Mouse (Mus musculus): ENCODE data around the gene Tex14. TPM values are rescaled to one million over a fixed set of nuclear protein-coding genes. Genes with fewer than 3 reads are reported as not detected.
"Not testable (repeated sequence)": the region's sequence is repeated elsewhere in the genome, so short reads cannot be mapped to it uniquely, and the experiment has no call there.

Gene Tex14
- total and polyA plus RNA-seq, 2 experiments from 2014 or later, result 0.23 to 0.81 TPM

DNA sequence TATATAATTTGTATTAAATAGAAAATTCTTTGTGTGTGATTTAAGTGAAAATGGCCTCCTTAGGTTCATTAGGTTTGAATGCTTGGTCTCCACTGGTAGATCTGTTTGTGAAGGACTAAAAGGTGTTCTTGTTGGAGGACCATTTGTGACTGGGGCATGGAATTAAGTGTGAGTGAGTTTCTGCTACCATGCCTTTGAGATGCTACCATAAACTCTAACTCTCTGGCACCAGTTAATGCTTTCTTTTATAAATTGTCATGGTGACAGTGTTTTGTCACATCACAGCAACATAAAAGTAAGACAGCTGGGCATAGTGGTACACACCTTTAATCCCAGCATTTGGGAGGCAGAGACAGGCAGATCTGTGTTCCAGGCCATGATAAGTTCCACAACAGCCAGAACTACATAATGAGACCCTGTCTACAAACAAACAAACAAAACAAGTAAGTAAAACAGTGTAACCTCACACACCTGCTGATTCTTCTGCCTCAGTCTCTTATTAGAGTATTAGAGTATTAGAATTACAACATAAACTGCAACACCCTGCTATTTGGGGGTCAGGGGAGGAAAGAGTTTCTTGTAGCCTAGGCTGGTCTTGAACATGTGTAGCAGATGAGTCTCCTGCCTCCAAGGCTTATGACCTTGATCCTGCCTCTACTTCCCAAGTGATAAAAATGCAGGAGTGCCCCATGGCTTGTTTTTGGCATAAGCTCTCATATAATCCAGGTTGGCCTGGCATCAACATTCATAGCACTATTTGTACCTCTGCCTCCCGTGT is 22.6 kb downstream of the Tex14 start:
- H3K27me3 ChIP-seq (ENCODE audit: insufficient read depth, low read length), result no peaks in the 10 kb centered on the region
- no peak for ATAC-seq

DNA sequence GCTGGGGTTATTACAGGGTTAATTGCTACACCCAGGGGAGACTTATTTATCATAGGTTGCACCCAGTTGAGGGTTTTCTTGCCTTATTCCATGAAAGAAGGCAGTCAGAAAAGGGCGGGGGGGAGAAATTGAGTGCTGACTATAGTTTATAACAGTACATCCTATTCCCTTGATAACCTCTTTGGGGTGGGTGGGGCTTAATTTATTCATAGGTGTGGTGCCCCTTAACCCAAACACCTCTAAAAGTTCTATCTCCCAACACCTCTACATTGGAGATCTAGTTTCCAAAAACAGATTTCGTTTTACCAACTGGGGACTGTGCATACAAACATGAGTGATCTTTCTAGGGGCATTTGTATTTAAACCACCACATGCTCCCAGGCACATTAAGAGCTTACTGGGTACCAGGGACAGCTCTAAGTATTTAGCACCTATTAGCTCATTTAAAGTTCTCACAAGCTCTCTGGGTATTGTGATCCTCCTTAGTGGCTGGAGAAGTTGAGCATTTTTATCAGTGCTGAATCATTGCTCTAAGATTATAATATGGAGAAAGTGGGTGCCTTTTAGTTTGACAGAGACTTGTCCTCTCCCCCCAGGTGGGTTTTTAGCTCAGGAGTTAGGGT is 23.3 kb downstream of the Tex14 start:
- 72% methylated on average over 2 of the region's 2 CpGs for WGBS
- no peaks in the 10 kb centered on the region for H3K27me3 ChIP-seq (ENCODE audit: insufficient read depth, low read length)
- no peaks in the 10 kb centered on the region for H3K36me3 ChIP-seq (ENCODE audit: insufficient read depth)
- no peak for TF ChIP-seq CTCF (IDR thresholded peaks at IDR 0.05; ENCODE audit: low read depth)
- H3K4me3 ChIP-seq (ENCODE audit: low read depth, low read length), result no peak overlapping the region
- H3K4me2 ChIP-seq (ENCODE audit: low read depth), result no peak overlapping the region
- no peaks in the 10 kb centered on the region for H3K4me1 ChIP-seq (ENCODE audit: insufficient read depth)
- no peak for ATAC-seq
- no peak for DNase-seq
- no peak overlapping the region for H3K9ac ChIP-seq
- no peak overlapping the region for H3K27ac ChIP-seq (ENCODE audit: low read depth, low read length)
- no peaks in the 10 kb centered on the region for H3K9me3 ChIP-seq (ENCODE audit: low read length)

More for the DNA sequence above, 22.6 kb downstream of the Tex14 start:
- DNase-seq, result no peak
- no peak overlapping the region for H3K4me2 ChIP-seq (ENCODE audit: low read depth)
- H3K9ac ChIP-seq, result no peak overlapping the region
- no peak overlapping the region for H3K4me3 ChIP-seq (ENCODE audit: low read depth, low read length)
- H3K9me3 ChIP-seq (ENCODE audit: low read length), result no peaks in the 10 kb centered on the region
- no peaks in the 10 kb centered on the region for H3K36me3 ChIP-seq (ENCODE audit: insufficient read depth)
- H3K27ac ChIP-seq (ENCODE audit: low read depth, low read length), result peak overlapping the region; percentile 30; the same call in 1 of the 2 replicates
- H3K4me1 ChIP-seq (ENCODE audit: insufficient read depth), result no peaks in the 10 kb centered on the region
- 37% methylated on average over 1 of the region's 1 CpGs for WGBS
- no peak for TF ChIP-seq CTCF (IDR thresholded peaks at IDR 0.05; ENCODE audit: low read depth)

DNA sequence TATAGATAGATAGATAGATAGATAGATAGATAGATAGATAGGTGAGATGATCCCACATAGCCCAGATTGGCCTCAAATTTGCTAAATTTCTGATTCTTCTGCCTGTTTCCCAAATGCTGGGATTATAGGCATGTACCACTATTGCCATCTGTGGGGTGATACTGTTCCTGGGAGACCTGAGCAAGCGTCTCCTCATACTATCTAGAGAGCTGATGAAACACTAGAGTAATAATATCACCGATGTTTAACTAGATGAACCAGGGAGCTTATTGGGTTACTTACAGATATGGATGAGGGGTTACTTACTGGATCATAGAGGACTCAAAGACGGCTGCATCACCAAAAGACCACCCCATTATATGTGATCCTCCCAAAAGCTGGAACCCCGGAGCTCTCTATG is 24.5 kb downstream of the Tex14 start:
- Histone ChIP-seq H3K9me3 (ENCODE audit: low read length) (no peaks in the 10 kb centered on the region), H3K9ac (no peak overlapping the region), H3K4me2 (ENCODE audit: low read depth) (no peak overlapping the region), H3K27me3 (ENCODE audit: insufficient read depth, low read length) (no peaks in the 10 kb centered on the region), H3K36me3 (ENCODE audit: insufficient read depth) (no peaks in the 10 kb centered on the region), H3K4me3 (ENCODE audit: low read depth, low read length) (no peak overlapping the region), H3K27ac (ENCODE audit: low read depth, low read length) (no peak overlapping the region), H3K4me1 (ENCODE audit: insufficient read depth) (no peaks in the 10 kb centered on the region)
- ATAC-seq, result no peak
- 80% methylated on average over 4 of the region's 4 CpGs for WGBS
- TF ChIP-seq CTCF (IDR thresholded peaks at IDR 0.05; ENCODE audit: low read depth), result no peak
- DNase-seq, result no peak

DNA sequence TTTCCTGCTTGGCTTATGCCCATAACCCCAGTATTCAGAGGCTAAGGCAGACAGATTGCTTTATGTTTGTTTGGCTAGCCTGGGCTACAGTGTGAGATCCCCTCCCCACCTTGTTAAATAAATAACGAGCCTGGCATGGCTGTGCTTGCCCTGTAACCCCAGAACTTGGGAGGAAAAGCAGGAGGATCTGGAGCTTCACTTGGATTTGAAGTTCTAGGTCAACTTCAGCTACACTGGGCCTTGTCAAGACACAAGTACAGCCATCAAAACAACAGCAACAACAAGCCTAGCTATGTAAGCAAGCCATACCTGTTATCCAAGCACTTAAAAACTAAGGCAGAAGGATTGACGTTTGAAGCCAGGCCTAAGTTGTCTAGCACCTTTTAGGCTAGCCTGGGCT is 25.5 kb downstream of the Tex14 start:
- ATAC-seq (no peak), DNase-seq (no peak)
- Histone ChIP-seq H3K36me3 (ENCODE audit: insufficient read depth) (no peaks in the 10 kb centered on the region), H3K4me2 (ENCODE audit: low read depth) (no peak overlapping the region), H3K27ac (ENCODE audit: low read depth, low read length) (no peak overlapping the region), H3K9ac (no peak overlapping the region), H3K4me1 (ENCODE audit: insufficient read depth) (no peaks in the 10 kb centered on the region), H3K27me3 (ENCODE audit: insufficient read depth, low read length) (no peaks in the 10 kb centered on the region), H3K9me3 (ENCODE audit: low read length) (no peaks in the 10 kb centered on the region), H3K4me3 (ENCODE audit: low read depth, low read length) (no peak overlapping the region)
- TF ChIP-seq CTCF (IDR thresholded peaks at IDR 0.05; ENCODE audit: low read depth), result no peak
- WGBS, result 81% methylated on average over 2 of the region's 2 CpGs

DNA sequence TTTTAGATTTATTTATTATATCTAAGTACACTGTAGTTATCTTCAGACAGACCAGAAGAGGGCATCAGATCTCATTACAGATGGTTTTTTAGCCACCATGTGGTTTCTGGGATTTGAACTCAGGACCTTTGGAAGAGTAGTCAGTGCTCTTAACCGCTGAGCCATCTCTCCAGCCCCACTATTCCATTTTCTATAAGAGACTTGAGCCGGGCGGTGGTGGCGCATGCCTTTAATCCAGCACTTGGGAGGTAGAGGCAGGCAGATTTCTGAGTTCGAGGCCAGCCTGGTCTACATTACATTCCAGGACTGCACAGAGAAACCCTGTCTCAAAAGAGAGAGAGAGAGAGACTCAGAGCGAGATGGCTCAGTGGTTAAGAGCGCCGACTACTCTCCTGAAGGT is 26.9 kb downstream of the Tex14 start:
- H3K9me3 ChIP-seq (ENCODE audit: low read length); H3K4me3 ChIP-seq (ENCODE audit: low read depth, low read length); H3K36me3 ChIP-seq (ENCODE audit: insufficient read depth); H3K4me2 ChIP-seq (ENCODE audit: low read depth); H3K4me1 ChIP-seq (ENCODE audit: insufficient read depth); H3K9ac ChIP-seq; DNase-seq; H3K27me3 ChIP-seq (ENCODE audit: insufficient read depth, low read length); ATAC-seq; H3K27ac ChIP-seq (ENCODE audit: low read depth, low read length): not testable (repeated sequence)
- 91% methylated on average over 8 of the region's 8 CpGs for WGBS

DNA sequence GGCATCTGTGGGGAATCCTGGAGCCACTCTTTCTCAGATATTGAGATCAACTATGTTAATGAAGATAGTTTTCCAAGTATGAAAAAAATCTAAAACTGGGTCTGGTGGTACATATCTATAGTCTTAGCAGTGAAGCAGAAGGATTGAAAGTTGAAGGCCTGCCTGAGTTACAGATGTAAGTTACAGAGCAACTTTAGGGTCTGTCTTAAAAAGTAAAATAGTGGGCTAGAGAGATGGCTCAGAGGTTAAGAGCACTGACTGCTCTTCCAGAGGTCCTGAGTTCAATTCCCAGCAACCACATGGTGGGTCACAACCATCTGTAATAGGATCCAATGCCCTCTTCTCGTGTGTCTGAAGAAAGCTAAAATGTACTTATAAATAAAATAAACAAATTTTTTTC is 27.6 kb downstream of the Tex14 start:
- Histone ChIP-seq H3K4me2 (ENCODE audit: low read depth) (no peak overlapping the region), H3K4me3 (ENCODE audit: low read depth, low read length) (no peak overlapping the region), H3K9ac (no peak overlapping the region), H3K9me3 (ENCODE audit: low read length) (no peaks in the 10 kb centered on the region), H3K36me3 (ENCODE audit: insufficient read depth) (no peaks in the 10 kb centered on the region), H3K4me1 (ENCODE audit: insufficient read depth) (no peaks in the 10 kb centered on the region), H3K27me3 (ENCODE audit: insufficient read depth, low read length) (no peaks in the 10 kb centered on the region), H3K27ac (ENCODE audit: low read depth, low read length) (no peak overlapping the region)
- 68% methylated on average over 1 of the region's 1 CpGs for WGBS
- no peak for TF ChIP-seq CTCF (IDR thresholded peaks at IDR 0.05; ENCODE audit: low read depth)
- ATAC-seq (no peak), DNase-seq (no peak)

DNA sequence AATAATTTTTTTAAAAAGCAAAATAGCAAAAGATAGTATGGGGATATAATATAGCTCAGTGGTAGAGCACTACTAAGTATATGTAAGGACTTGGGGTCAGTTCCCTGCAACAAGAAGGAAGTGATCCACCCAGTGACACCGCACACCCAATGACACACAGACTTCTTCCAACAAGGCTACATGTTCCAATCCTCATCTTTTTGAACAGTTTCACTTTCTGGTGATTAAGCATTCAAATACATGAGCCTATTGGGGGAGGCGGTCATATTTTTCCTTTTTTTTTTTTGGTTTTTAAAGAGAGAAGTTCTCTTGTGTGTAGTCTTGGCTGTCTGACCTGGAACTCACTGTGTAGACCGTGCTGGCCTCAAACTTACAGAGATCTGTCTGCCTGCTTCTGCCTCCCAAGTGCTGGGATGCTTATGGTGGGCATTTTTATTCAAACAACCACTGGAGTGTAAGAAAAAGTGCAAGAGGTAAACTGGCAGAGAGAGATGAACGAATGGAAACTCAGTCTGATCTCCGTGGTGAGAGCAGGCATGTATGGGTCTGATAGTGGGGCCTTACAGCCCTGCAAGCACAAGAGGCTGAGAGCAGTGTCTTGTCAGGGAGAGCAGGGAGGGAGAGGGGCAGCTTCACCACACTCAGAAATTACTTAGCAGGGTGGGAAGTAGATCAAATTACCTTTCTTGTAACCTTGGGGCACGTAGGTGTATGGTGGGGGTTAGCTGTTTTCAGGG is 28.2 kb downstream of the Tex14 start:
- 49% methylated on average over 6 of the region's 6 CpGs for WGBS
- no peaks in the 10 kb centered on the region for H3K36me3 ChIP-seq (ENCODE audit: insufficient read depth)
- H3K27me3 ChIP-seq (ENCODE audit: insufficient read depth, low read length), result no peaks in the 10 kb centered on the region
- H3K9me3 ChIP-seq (ENCODE audit: low read length), result no peaks in the 10 kb centered on the region
- TF ChIP-seq CTCF (IDR thresholded peaks at IDR 0.05; ENCODE audit: low read depth), result no peak
- no peak overlapping the region for H3K4me3 ChIP-seq (ENCODE audit: low read depth, low read length)
- no peak for ATAC-seq
- no peak for DNase-seq
- no peak overlapping the region for H3K27ac ChIP-seq (ENCODE audit: low read depth, low read length)
- H3K9ac ChIP-seq, result no peak overlapping the region
- H3K4me2 ChIP-seq (ENCODE audit: low read depth), result no peak overlapping the region
- H3K4me1 ChIP-seq (ENCODE audit: insufficient read depth), result no peaks in the 10 kb centered on the region

DNA sequence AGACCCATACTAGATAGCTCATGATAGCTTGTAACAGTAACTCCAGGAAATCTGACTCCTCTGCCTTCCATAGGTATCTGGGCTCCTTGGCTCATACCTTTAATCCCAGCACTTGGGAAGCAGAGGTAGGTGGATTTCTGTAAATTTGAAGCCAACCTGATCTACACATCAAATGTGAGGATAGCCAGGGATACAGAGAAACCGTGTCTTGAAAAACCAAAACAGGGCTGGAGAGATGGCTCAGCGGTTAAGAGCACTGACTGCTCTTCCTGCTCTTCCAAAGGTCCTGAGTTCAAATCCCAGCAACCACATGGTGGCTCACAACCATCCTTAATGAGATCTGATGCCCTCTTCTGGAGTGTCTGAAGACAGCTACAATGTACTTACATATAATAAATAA is 30.2 kb downstream of the Tex14 start:
- WGBS, result 90% methylated on average over 2 of the region's 2 CpGs
- not testable (repeated sequence) for ATAC-seq

More for the DNA sequence above, 30.2 kb downstream of the Tex14 start:
- not testable (repeated sequence) for H3K27ac ChIP-seq (ENCODE audit: low read depth, low read length); H3K36me3 ChIP-seq (ENCODE audit: insufficient read depth); H3K27me3 ChIP-seq (ENCODE audit: insufficient read depth, low read length); H3K4me1 ChIP-seq (ENCODE audit: insufficient read depth); DNase-seq; H3K9me3 ChIP-seq (ENCODE audit: low read length); H3K4me2 ChIP-seq (ENCODE audit: low read depth); H3K4me3 ChIP-seq (ENCODE audit: low read depth, low read length); H3K9ac ChIP-seq
